Mouse (Mus musculus): ENCODE data around the gene Rnf216.

Gene Rnf216

GRCm38 (mm10) chr5:143055501-143056125 lies 57.2 kb downstream of the Rnf216 start:
- no peak for DNase-seq (ENCODE audit: extremely low spot score, low read depth, low spot score)

- DNase-seq (ENCODE audit: extremely low spot score, low read depth, low spot score) = no peak
Observed at GRCm38 (mm10) chr5:143054703-143055102, 58.1 kb downstream of the Rnf216 start.

GRCm38 (mm10) chr5:143053132-143053972 lies 59.4 kb downstream of the Rnf216 start:
- DNase-seq (ENCODE audit: extremely low spot score, low read depth, low spot score) = no peak

GRCm38 (mm10) chr5:143052677-143053076 lies 60.1 kb downstream of the Rnf216 start:
- DNase-seq (ENCODE audit: extremely low spot score, low read depth, low spot score) = no peak

- DNase-seq (ENCODE audit: extremely low spot score, low read depth, low spot score) = no peak
Observed at GRCm38 (mm10) chr5:143051851-143052250, 60.9 kb downstream of the Rnf216 start.

- DNase-seq (ENCODE audit: extremely low spot score, low read depth, low spot score) = no peak
Observed at GRCm38 (mm10) chr5:143050273-143050672, 62.5 kb downstream of the Rnf216 start.

GRCm38 (mm10) chr5:143049746-143050145 lies 63.0 kb downstream of the Rnf216 start:
- no peak for DNase-seq (ENCODE audit: extremely low spot score, low read depth, low spot score)

- DNase-seq (ENCODE audit: extremely low spot score, low read depth, low spot score) = no peak
Observed at GRCm38 (mm10) chr5:143049013-143049385, 63.8 kb downstream of the Rnf216 start.

- no peak for DNase-seq (ENCODE audit: extremely low spot score, low read depth, low spot score)
Observed at GRCm38 (mm10) chr5:143048232-143049012, 64.4 kb downstream of the Rnf216 start.

GRCm38 (mm10) chr5:143047586-143047985 lies 65.2 kb downstream of the Rnf216 start:
- DNase-seq (ENCODE audit: extremely low spot score, low read depth, low spot score) = no peak

GRCm38 (mm10) chr5:143043902-143044301 lies 68.9 kb downstream of the Rnf216 start:
- no peak for DNase-seq (ENCODE audit: extremely low spot score, low read depth, low spot score)

GRCm38 (mm10) chr5:143043285-143043684 lies 69.5 kb downstream of the Rnf216 start:
- DNase-seq (ENCODE audit: extremely low spot score, low read depth, low spot score) = no peak

GRCm38 (mm10) chr5:143038794-143039193 lies 74.0 kb downstream of the Rnf216 start:
- no peak for DNase-seq (ENCODE audit: extremely low spot score, low read depth, low spot score)

GRCm38 (mm10) chr5:143037201-143037600 lies 75.6 kb downstream of the Rnf216 start:
- peak; percentile 71 for DNase-seq (ENCODE audit: extremely low spot score, low read depth, low spot score)

- DNase-seq (ENCODE audit: extremely low spot score, low read depth, low spot score) = no peak
Observed at GRCm38 (mm10) chr5:143036052-143036451, 76.7 kb downstream of the Rnf216 start.

GRCm38 (mm10) chr5:143035271-143035670 lies 77.5 kb downstream of the Rnf216 start:
- DNase-seq (ENCODE audit: extremely low spot score, low read depth, low spot score) = no peak

GRCm38 (mm10) chr5:143034108-143034507 lies 78.7 kb downstream of the Rnf216 start:
- no peak for DNase-seq (ENCODE audit: extremely low spot score, low read depth, low spot score)

- no peak for DNase-seq (ENCODE audit: extremely low spot score, low read depth, low spot score)
Observed at GRCm38 (mm10) chr5:143033277-143033676, 79.5 kb downstream of the Rnf216 start.

GRCm38 (mm10) chr5:143032639-143033146 lies 80.1 kb downstream of the Rnf216 start:
- DNase-seq (ENCODE audit: extremely low spot score, low read depth, low spot score) = no peak

GRCm38 (mm10) chr5:143031681-143032080 lies 81.1 kb downstream of the Rnf216 start:
- no peak for DNase-seq (ENCODE audit: extremely low spot score, low read depth, low spot score)

GRCm38 (mm10) chr5:143031193-143031592 lies 81.6 kb downstream of the Rnf216 start:
- DNase-seq (ENCODE audit: extremely low spot score, low read depth, low spot score) = no peak

Measured in hindlimb bud, embryonic 11.5 days (tissue).